Mouse (Mus musculus): ENCODE data around the gene Gba. TPM values are rescaled to one million over a fixed set of nuclear protein-coding genes. Genes with fewer than 3 reads are reported as not detected.

Gene Gba
- total RNA-seq (2023), result 78.7 and 83.6 TPM in 2 replicates

GRCm38 (mm10) chr3:89202253-89203141, at the start of gene Gba:
Gene Gba, plus strand, starts transcription at chr3:89202928.

GRCm38 (mm10) chr3:89159616-89160344, 42.9 kb upstream of the Gba start, which contains the start of gene Hcn3:
Gene Hcn3, minus strand, starts transcription at chr3:89160196.

GRCm38 (mm10) chr3:89164506-89165267, 38.0 kb upstream of the Gba start, which contains the start of gene Clk2:
Gene Clk2, plus strand, starts transcription at chr3:89164795.

GRCm38 (mm10) chr3:89177242-89178106, 25.3 kb upstream of the Gba start, which contains the start of gene Scamp3:
Gene Scamp3, plus strand, starts transcription at chr3:89177473.

GRCm38 (mm10) chr3:89183058-89183958, 19.4 kb upstream of the Gba start, which contains the start of gene Fam189b:
Gene Fam189b, plus strand, starts transcription at chr3:89183143.

GRCm38 (mm10) chr3:89214681-89215411, 12.1 kb downstream of the Gba start, which contains the start of gene Thbs3:
Gene Thbs3, plus strand, starts transcription at chr3:89215180.

GRCm38 (mm10) chr3:89226900-89227299, 24.2 kb downstream of the Gba start, which contains the start of gene Mtx1:
Gene Mtx1, minus strand, starts transcription at chr3:89227088.

GRCm38 (mm10) chr3:89228836-89229235, 26.1 kb downstream of the Gba start, which contains the start of gene Muc1:
Gene Muc1, plus strand, starts transcription at chr3:89229057.

GRCm38 (mm10) chr3:89245688-89246171, 43.0 kb downstream of the Gba start, which contains the start of gene Krtcap2:
Gene Krtcap2, plus strand, starts transcription at chr3:89245966.

GRCm38 (mm10) chr3:89246261-89247100, 43.8 kb downstream of the Gba start, which contains the start of gene Trim46:
Gene Trim46, minus strand, starts transcription at chr3:89246309.

Other genes starting within 250 kb of the Gba start
- gene Rusc1, start 109.6 kb upstream of the Gba start, total RNA-seq (2023), result 17.2 and 19.6 TPM in 2 replicates
- gene Gm43738, start 101.8 kb upstream of the Gba start, total RNA-seq (2023), result not detected in 2 replicates
- gene Fdps, start 101.0 kb upstream of the Gba start, total RNA-seq (2023), result 19.3 and 28.2 TPM in 2 replicates
- gene Pklr, start 66.8 kb upstream of the Gba start, total RNA-seq (2023), result 0.32 and 1.0 TPM in 2 replicates
- gene Hcn3, start 42.7 kb upstream of the Gba start, total RNA-seq (2023), result not detected in 2 replicates
- 52.6 and 57.6 TPM in 2 replicates for gene Clk2, start 38.1 kb upstream of the Gba start, total RNA-seq (2023)
- 34.0 and 35.9 TPM in 2 replicates for gene Scamp3, start 25.5 kb upstream of the Gba start, total RNA-seq (2023)
- 5.8 and 6.9 TPM in 2 replicates for gene Fam189b, start 19.8 kb upstream of the Gba start, total RNA-seq (2023)
- gene Thbs3, start 12.3 kb downstream of the Gba start, total RNA-seq (2023), result 1.1 and 1.2 TPM in 2 replicates
- 50.5 and 53.4 TPM in 2 replicates for gene Mtx1, start 24.2 kb downstream of the Gba start, total RNA-seq (2023)
- gene Muc1, start 26.1 kb downstream of the Gba start, total RNA-seq (2023), result not detected in 2 replicates
- gene Krtcap2, start 43.0 kb downstream of the Gba start, total RNA-seq (2023), result 29.1 and 52.6 TPM in 2 replicates
- 0.41 and 0.88 TPM in 2 replicates for gene Trim46, start 43.4 kb downstream of the Gba start, total RNA-seq (2023)
- 32.9 and 36.0 TPM in 2 replicates for gene Dpm3, start 56.4 kb downstream of the Gba start, total RNA-seq (2023)
- gene Slc50a1, start 67.6 kb downstream of the Gba start, total RNA-seq (2023), result 16.1 and 18.9 TPM in 2 replicates
- gene Efna1, start 78.2 kb downstream of the Gba start, total RNA-seq (2023), result not detected in 2 replicates
- not detected in 2 replicates for gene Efna3, start 120.0 kb downstream of the Gba start, total RNA-seq (2023)
- not detected in 2 replicates for gene Efna4, start 135.1 kb downstream of the Gba start, total RNA-seq (2023)
- 100 and 106 TPM in 2 replicates for gene Adam15, start 147.1 kb downstream of the Gba start, total RNA-seq (2023)
- gene Dcst2, start 159.0 kb downstream of the Gba start, total RNA-seq (2023), result not detected in 2 replicates
- gene Dcst1, start 162.3 kb downstream of the Gba start, total RNA-seq (2023), result not detected in 2 replicates
- gene Zbtb7b, start 191.8 kb downstream of the Gba start, total RNA-seq (2023), result 127 and 136 TPM in 2 replicates
- gene Lenep, start 199.9 kb downstream of the Gba start, total RNA-seq (2023), result not detected in 2 replicates
- gene Flad1, start 208.9 kb downstream of the Gba start, total RNA-seq (2023), result 10.6 and 12.5 TPM in 2 replicates
- 34.9 and 36.5 TPM in 2 replicates for gene Cks1b, start 215.5 kb downstream of the Gba start, total RNA-seq (2023)
- 111 and 115 TPM in 2 replicates for gene Shc1, start 215.5 kb downstream of the Gba start, total RNA-seq (2023)
- gene Pygo2, start 227.3 kb downstream of the Gba start, total RNA-seq (2023), result 38.4 and 48.7 TPM in 2 replicates
- 159 and 187 TPM in 2 replicates for gene Pbxip1, start 233.8 kb downstream of the Gba start, total RNA-seq (2023)